Mouse (Mus musculus): ENCODE results near the gene Pias1.
"Not testable (repeated sequence)": the region's sequence is repeated elsewhere in the genome, so short reads cannot be mapped to it uniquely, and the experiment has no call there.

Gene Pias1

DNA sequence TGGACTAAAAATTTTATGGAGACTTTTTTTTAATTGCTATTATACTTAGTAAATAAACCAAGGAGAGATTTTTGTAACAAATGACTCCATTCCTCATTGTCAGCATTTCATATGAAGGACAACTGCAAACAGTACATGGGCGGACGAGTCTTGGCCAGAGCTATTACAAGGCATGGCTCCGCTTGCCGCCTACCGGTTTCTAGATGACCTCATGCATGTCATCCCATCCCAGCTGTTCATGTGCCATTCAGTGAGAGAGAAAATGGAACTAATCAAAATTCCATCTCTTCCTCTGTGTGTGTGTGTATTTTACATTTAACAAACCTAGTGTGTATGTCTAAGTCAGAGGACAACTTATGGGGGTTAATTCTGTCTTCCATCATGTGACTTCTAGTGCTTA lies 51.9 kb downstream of the Pias1 start:
- DNase-seq, result no peak

DNA sequence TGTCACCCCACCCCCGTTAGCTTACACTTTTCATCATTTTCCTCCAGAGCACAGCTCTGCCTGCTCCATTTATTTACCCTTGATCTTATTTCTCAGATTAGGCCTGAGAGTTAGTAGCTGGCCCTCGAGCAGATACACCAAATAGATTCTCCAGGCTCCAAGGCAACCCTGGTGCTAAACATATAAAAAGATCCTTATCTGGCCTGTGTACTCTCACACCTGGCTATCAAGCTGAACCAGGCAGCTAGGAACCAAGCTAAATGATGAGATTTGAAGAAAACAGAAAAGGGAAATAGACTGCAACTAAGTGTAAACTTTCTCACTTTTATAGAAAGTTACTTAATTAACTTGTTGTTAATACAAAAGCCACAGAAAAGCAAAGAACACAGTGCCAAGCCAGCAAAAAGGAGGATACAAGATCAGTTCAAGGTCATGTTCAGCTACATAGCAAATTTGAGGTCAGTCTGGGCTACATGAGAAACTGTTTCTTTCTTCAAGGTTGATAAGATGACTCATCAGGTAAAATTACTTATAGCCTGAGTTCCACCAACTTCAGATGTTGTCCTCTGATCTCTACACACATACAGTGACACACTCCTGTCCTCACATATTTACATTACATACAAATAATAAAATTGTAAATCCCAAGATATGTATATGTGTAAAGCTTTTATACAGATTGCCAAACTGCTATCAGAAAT lies 52.9 kb downstream of the Pias1 start:
- no peak for DNase-seq

DNA sequence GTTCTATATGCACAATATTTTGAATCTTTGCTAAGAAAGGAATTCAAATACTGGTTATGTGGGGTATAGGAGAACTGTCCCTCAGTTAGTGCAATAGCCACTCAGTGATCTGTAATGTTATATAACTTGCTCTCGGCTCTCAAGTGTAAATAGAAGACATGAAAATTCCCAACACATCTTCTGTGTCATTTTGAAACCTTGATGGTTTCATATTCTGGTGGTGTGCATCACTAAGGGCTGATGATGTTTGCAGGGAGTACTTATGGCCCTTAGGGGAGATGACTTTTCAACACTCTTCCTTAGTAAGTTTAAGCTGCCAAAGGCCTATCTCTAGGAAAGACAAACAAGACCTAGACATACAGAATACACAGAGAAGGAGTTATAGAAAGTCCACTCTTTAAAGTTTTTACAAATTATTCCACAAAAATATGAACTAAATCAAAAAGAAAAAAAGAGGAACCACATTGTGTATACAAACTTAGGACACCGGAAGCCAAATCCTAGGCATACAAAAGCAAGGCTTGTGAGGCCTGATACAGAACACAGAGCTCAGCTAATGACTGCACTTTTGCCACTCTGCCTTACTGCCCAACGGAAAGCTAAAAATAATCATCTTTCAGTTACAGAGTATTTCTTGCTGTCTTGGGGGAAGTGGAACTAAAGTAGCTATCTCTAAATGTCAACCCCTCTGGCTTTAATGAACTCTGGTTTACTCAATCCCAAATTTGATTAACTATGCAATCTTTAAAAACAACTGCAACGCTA lies 55.0 kb downstream of the Pias1 start:
- no peak for DNase-seq

DNA sequence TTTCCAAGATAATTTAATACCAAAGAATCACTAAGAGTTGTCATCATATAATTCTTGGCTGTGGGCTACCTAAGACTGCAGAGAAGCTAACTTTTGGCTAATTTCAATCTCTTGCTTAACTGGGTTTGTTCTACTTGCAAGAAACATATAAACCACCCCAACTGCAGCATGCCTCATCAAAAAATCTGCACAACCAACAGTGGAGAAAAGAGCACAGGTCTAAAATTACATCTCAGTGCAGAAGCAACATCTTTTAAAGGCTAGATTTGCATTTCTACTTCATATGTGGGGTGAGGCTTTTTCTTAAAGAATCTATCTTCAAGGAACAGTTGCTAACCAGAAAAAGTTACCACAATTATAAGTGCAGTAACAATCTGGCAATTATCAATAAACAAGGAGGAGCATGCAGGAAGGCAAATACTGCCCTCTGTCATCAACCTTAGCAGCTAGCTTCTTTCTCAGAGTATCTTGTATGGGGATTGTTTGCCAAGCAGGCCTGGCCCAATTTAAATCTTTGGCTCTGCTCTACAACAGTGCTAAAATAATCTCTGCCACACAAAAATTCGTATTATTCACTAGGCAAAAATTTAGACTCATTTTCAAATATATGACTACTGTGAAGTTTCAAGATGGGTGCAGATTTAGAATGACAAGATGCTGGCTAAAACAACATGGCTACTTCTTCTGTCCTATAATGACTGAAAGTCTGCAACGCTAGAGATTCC lies 62.7 kb downstream of the Pias1 start:
- DNase-seq, result no peak

DNA sequence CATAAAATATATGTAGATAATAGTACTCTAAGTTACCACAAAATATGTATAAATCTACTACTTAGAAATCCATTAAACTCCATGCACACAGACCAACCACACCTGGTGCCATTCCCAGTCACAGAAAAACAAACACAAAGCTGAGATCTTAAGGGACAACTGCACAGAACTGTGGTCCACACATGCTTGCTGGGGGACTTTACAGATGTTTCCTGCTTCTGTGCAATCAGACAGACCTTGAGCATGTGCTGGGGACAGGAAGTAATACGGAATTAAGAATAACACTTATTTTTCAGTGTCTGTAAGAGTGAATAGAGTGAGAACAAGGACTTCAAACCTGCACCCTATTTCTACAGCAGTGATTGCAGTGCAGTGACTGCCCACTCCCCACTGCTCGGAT lies 66.8 kb downstream of the Pias1 start:
- no peak for DNase-seq

DNA sequence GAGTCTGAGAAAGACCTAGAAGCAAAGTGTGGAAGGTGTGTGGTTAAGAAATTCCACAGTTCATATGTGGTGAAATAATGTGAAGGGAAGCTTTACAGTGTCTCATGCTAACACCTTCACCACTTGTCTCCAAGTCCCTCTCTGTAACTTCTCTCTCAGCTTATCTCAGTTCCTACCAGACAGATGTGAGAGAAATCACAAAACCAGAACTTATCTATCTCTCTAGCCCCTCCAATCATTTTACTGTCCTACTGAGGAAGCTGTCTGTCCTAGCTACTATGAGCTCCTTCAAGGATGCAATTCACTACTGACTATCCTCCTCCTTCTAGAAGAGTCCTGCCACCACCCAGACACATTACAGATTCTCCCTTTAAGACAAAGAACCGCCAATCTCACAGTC lies 70.7 kb downstream of the Pias1 start:
- no peak for DNase-seq

DNA sequence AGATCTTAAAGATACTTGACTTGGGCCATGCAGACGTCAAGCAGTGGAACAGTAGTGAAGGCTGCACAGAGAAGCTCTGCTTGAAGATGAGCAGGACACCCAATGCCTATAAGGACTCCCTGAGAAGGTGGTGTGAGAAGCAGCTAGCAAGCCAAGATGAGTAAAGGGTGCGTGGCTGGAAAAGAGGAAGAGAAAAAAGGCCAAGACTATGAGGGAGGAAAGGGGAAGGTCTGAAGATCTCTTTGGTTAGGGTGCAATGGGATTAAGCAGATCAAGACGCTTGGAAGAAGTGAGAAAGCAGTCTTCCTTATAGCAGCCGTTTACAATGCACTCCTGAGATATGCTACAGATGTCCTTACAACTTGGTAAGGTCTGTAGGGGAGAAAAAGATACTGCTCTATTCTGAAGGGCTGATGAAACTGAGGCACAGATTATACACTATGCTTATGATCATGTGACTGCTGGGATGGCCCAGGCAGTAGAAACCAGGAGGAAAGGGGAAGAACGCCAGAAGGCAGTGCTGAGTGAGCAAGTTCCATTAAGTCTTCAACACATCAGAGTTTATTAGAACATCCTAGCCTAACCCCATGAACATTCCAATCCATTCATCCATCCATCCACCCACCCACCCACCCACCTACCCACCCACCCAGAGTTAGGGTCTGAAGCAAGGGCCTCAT lies 74.2 kb downstream of the Pias1 start:
- no peak for DNase-seq

DNA sequence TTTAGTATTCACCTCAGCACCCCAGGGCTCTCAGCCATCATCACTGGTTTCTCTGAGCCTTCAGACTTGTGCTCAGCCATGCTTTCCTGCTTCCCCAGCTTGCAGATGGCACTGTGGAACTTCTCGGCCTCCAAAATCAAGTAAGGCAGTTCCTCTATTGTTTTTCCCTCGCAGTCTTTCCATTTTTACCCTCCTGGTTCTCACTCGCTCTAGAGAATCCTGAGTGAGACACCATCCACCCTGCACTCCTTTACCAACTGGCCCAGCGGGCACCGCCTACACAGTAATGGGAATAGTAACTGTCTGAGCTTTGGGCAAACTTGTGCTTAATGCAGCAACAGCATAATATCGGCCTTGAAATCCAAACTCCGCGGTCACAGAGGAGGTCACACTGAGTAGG lies 82.7 kb downstream of the Pias1 start:
- DNase-seq, result no peak

DNA sequence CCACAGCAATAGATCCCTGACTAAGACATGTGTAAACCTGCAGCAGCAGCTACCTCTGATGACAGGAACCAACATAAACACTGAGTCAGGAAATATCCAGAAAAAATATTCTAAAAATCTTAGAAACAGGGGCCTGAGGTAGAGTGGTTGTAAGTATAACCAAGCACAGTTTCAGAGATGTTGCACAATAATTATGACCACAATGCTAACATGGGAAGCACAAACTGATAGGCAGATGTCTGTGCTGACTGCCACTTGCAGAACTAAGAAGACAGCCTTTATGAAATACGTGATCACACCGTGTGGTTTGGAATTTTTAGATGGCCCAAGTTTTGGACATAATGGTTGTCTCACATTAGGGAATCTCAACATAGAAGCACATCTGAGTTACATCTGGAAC lies 83.9 kb downstream of the Pias1 start:
- no peak for DNase-seq

DNA sequence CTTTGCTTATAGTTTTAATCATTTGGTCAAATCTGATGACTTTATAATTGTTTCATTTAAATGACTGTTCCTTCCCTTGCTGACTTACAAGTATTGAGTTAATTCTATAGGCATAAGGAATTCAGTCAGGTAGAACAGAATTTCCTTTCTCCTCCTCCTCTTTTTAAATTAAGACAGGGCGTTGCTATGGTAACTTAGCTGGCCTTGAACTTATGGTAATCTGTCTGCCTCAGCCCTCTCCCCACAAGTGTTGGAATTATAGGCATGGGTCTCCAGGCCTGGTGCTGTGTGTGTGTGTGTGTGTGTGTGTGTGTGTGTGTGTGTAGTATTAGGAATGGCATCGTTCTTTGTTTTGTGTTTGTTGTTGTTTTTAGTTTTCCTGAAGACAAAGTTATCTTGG lies 86.0 kb downstream of the Pias1 start:
- DNase-seq, result no peak

DNA sequence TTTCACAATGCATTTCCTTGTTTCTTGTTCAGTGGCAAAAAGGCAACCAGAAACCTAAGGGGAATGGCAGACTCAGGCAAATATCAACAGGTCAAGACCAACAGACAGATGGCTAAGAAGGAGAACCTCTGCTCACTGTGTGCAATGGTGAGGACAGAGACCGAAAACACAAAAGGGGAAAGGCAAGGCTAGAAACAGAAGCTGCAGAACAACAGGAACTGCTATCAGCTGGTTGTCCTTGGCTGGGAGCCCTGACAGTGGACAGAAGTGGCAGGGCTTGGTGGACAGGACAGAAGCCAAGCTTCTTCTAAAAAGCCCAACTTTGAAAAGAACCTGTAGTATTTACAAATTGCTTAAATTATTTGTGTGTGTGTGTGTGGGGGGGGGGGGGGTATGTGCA lies 93.2 kb downstream of the Pias1 start:
- DNase-seq, result no peak

DNA sequence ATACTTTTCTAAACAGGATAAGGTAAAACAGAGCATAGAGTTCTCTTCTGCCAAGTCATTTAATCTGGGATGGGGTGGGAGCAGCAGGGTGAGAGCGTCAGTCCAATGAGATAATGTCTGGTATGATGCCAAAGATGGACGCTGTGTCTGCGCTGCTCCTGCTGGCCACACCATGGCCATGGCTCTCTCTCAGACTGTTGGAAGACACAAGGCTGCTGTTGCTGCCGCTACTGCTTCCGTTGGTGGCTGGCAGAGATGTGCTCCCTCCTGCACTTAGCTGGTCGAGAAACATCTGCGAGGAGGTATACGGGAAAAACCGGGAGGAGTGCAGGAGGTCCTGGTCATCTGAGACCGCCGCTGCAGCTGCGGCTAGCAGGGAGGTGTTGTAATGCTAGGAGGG lies 105.9 kb downstream of the Pias1 start:
- DNase-seq, result no peak

DNA sequence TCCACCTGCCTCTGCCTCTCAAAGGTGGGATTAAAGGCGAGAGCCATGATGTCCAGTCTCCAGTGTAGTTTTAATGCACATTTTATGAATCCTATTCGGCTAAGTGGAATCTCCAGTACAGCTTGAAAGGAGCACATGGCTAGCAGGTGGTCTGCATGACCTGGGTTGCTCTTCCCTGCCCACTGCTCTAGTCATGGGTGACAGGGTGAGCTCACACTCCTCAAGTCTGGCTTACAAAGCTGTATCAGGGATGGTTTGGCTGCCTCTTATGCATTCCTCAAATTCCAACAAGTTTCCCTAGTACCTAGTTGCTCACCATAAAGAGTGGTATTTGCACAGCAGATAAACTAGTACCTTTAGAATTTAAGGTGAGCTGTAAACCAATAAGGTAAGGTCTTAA lies 109.9 kb downstream of the Pias1 start:
- no peak for DNase-seq

DNA sequence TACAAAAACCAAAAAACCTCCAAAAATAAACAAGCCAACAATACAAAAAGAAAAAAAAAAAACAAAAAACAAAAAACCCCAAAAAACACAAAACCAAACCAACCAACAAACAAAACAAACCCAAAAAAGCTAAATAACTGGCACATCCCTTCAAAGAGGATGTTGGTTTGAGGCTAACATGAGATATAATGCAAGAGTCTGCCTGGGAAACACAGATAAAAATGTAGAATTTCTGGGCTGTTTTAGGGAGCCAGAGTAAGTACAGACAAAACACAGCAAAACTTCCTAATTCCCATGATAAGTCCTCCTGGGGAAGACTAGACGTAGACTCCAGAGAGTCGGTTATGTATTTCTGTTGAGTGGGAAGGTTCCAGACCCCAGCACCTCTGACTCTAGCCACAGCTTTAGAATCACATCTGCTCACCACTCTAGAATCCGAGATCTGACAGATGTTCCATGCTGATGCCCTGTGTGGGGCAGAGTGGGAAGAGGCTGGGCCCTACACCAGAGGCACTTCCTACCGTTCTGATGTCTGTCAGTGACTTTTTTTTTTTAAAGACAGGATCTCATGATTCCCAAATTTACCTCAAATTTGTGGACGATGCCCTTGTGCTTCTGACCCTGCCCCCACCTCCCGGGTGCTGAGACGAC lies 110.6 kb downstream of the Pias1 start:
- no peak for DNase-seq

DNA sequence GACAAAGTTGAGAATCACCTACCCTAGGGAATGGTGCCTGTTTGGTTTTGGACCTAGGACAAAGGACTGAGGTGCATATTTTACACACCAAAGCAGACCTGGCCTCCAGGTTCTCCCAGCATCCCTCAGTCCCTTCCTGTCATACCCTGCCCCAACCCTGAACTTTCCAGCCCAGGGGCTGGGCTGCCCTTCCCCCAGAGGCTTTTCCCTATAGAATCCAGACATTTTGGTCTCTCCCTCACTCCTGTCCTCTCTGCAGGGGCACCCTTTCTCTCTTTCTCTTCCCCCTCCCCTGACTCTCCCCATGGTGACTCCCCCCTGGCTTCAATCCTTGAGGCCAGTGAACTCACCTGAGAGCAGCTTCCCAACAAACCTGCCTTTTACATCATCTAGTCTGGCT lies 117.0 kb downstream of the Pias1 start:
- no peak for DNase-seq

DNA sequence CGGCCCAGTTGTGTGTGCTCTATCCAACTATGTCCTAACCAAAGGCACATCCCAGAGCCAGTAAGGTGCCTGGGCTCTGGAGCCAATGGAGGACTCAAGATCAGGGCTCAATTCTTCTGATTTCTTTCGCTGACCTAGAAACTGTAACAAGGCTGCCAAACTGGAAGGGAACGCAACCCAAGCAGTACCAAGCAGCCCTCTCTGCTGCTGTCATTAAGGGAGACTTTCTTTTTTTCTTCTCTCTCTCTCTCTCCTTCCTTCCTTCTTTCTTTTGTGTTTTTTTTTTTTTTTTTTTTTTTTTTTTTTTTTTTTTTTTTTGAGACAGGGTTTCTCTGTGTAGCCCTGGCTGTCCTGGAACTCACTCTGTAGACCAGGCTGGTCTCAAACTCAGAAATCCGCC lies 118.5 kb downstream of the Pias1 start:
- not testable (repeated sequence) for DNase-seq

DNA sequence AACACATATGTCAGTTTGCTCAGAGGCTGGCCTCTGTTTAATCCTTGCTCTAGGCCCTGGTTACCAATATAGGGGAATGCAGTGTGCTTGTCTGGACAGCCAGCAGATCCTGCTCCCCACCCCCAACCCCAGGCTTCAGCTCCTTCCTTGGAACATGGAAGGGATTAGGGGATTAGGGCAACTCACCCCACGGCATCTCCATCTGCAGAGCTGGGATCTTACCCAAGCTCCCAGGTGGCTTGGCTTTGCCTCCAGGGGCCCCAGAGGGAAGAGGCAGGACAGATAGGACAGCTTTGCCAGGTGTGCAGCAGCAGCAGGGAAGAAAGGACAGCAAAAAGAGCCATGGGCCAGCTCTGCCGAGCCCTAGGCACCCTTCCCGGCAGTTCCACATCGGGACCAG lies 126.9 kb downstream of the Pias1 start:
- DNase-seq, result no peak

DNA sequence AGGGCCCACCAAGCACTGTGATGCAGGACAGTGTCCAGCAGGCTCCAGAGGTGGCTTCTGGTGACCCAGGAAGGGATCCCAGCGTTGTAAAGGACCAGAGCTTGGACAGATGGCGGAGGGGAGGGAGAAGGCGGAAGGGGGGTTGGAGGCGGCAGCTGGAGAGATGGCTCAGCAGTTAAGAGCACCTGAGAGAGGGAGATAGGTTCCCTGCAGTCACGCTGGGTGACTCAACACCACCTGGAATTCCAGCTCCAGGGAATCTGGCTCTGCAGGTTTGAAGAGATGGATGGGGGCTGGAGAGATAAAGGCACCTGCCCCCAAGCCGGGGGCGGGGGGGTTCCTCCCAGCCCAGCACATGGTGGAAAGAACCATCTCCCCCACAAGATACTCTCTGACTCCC lies 127.6 kb downstream of the Pias1 start:
- not testable (repeated sequence) for DNase-seq

DNA sequence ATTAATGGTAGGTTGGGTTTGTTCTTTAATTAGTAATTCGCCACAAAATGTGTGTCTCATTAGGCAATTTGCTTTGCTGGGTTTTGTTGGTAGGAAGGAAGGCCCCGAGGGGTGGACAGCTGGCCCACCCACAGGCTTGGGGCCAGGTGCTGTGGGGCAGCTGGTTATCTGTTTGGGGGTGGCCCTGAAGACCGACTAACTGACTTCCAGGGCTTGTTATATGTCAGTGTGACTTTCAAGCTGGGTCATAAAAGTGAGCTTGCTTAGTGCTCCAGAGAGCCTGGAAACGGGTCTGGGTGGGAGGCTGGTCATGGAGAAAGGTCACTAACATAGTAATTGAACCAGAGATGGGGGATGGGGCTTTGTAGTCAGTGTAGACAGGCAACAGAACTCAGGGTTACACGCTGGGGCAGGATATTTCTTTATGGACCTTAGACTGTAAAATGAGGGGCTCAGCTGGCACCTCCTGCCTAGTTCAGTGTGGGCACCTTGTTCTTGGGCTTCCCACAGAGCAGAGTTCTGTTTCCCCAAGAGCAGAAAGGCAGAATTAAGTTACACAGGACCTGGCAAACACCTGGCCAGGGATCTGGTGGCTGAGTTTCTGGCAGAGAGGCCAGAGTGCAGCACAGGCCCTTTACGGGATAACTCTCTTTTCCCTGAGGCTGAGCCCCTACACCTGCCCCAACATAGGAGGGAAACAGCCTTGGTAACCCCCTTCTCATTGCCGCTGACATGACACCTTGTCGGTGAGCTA lies 129.3 kb downstream of the Pias1 start:
- DNase-seq, result no peak

DNA sequence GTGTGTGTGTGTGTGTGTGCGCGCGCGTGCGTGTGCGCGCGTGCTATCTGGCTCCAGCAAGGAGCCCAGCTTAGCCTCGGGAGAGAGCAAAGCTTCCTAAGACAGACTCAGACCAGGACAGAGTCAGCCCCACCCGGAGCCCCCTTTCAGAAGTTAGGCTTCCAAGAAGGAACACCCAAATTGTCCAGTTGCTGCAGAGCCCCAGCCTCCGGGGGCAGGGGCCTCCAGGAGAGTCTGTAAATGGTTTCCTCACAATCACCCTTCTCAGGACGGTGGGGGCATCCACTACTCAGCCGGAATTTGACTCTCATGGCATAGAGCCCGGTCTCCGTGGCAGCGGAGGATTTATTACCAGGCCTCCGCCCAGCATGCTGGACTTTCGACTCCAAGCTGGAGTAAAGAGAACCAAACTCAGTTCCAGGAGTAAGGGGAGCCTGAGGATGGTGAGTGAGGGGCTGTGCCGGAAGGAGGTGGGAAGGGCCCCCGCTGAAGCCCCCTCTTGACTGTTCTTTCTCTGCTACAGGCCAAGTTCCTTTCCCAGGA lies 129.9 kb downstream of the Pias1 start, which contains the start of gene Calml4:
Gene Calml4, plus strand, starts transcription at position 362 of the 543 bp plus-strand sequence.
- DNase-seq, result no peak

DNA sequence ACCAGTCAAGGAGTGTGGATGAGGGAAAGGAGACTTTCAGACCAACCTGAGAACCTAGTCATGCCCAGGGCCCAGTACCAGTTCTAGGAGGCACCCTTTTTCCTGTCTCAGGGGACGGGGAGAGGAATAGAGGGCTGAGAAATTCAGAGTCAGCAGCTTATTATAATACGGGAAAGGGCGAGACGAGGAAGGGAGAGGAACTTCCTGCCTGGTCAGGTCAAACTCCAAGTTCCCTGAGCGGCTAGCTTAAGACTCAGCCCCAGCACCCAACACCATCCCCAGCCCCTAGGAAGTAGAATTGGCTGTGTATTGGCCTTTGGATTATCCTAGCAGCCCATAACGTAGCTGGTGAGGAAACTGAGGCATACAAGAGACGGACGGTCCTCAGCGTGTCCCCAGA lies 130.5 kb downstream of the Pias1 start:
- no peak for DNase-seq

DNA sequence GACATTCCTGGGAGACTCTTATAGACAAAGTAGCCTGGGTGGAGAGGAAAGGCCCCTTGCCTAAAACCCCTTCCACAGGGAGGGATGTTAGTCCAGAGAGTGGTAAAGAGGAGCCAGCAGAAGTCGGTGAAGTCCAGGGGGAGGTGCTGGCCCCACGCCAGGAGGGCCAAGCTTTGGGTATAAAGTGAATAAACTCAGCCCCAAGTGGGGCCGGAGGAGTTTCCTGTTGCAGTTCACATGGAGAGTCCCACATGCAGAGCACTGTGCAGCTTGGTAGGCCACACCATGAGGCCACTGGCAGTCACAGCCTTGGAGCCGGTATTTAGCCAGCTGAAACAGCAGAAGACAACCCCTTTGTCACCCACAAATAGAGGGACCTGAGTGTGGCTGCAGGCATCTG lies 133.2 kb downstream of the Pias1 start:
- DNase-seq, result no peak
